9 mouse cellular contexts compared by ENCODE assay signal in the genomic region with DNA sequence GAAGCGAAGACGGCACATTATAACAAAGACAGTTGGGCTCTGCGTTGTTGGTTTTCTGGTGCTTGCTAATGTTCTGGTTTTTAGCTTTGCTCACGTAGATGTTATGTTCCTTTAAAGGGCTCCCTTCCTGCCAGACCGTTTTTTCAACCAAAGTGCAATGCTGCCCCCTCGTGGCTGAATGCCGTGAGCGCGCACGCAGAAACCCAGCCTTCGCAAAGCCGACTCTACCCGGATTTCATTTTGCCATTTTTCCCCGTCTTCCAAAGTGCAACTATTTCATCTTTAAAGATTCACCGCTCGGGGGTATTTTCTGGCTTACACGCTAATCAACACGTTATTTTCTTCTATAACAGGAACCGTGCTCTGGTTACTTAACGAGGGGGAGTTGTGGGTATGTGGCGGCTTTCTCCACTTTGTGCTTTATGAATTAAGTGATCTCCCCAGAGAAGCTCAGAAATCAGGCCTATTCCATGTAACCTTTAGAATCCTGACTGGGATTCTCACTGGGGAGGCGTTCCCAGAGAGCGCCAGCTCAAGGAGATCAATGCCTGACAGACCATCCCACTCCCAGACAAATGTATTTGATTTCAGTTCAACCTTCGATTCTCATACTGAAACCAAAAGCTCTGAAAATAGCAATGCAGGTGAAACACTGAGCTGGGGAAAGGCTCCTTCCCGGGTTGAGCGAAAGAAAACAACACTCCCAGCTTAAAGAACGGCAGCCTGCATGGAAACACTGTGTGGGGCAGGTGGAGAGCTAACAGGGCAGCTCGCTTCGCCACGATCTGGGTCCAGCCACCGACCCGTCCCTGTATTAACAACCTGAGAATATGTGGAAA.
DNase-seq lines count a peak whose midpoint lies in the region; ATAC-seq lines count a peak whose summit lies in the region.
"Had no signal": no experiment of that assay in that cellular context is flagged by ENCODE, and none has a peak within 500 bp of the region (broad histone marks: within the 10 kb centered on the region; RNA-seq: fewer than 3 reads in every experiment).

No protein-coding gene starts in this region.

- H3K4me1 ChIP-seq in brown adipose tissue, adult 24 weeks (ENCODE audit: control insufficient read depth, insufficient read depth, insufficient read length, low read length), result no peaks in the 10 kb centered on the region
- H3K4me1 ChIP-seq in forebrain, embryonic 11.5 days (replicated peaks; ENCODE audit: control insufficient read depth, insufficient read depth, low read length), result peaks cover 11% of the 10 kb centered on the region
- peaks cover 16% of the 10 kb centered on the region; the same call in 1 of the 2 replicates for H3K4me1 ChIP-seq in heart, embryonic 15.5 days (replicated peaks)
- H3K4me1 ChIP-seq in liver, embryonic 12.5 days, result 0 out of 2 replicates have a peak, but pooled peaks cover 3% of the 10 kb centered on the region

- no peak overlapping the region for H3K27ac ChIP-seq in brown adipose tissue, adult 24 weeks (replicated peaks; ENCODE audit: low read depth, low read length)
- 0 out of 2 replicates have a peak overlapping the region, but pooled peaks have one; percentile 12 for H3K27ac ChIP-seq in forebrain, embryonic 11.5 days (ENCODE audit: low read depth, low read length)
- no peak overlapping the region for H3K27ac ChIP-seq in heart, embryonic 15.5 days
- H3K27ac ChIP-seq in liver, embryonic 12.5 days, result no peak overlapping the region

- peak overlapping the region; percentile 61 for H3K9ac ChIP-seq in forebrain, embryonic 11.5 days (ENCODE audit: low read length)
- H3K9ac ChIP-seq in heart, embryonic 15.5 days, result peak overlapping the region; percentile 50
- no peak overlapping the region for H3K9ac ChIP-seq in liver, embryonic 12.5 days

- 10% methylated on average over 32 of the region's 32 CpGs for WGBS in forebrain, embryonic 11.5 days
- 11% methylated on average over 32 of the region's 32 CpGs for WGBS in heart, embryonic 15.5 days
- WGBS in liver, embryonic 12.5 days (ENCODE audit: insufficient replicate concordance), result 12% methylated on average over 32 of the region's 32 CpGs

- H3K36me3 ChIP-seq in forebrain, embryonic 11.5 days (ENCODE audit: control insufficient read depth, insufficient read depth, low read length), result no peaks in the 10 kb centered on the region
- no peaks in the 10 kb centered on the region for H3K36me3 ChIP-seq in heart, embryonic 15.5 days
- H3K36me3 ChIP-seq in liver, embryonic 12.5 days, result no peaks in the 10 kb centered on the region
- H3K36me3 ChIP-seq in splenic B cell, adult 2 months (ENCODE audit: control insufficient read depth, insufficient read depth, low read length, poor library complexity, severe bottlenecking), result no peaks in the 10 kb centered on the region

- H3K4me2 ChIP-seq in forebrain, embryonic 11.5 days (ENCODE audit: low read depth, low read length, severe bottlenecking), result peak overlapping the region; percentile 56
- peak overlapping the region; percentile 61 for H3K4me2 ChIP-seq in heart, embryonic 15.5 days
- H3K4me2 ChIP-seq in liver, embryonic 12.5 days, result peak overlapping the region; percentile 53

- H3K4me3 ChIP-seq in brown adipose tissue, adult 24 weeks (ENCODE audit: insufficient read depth, low read depth, low read length), result peak overlapping the region; percentile 48
- peak overlapping the region; percentile 29; the same call in 1 of the 2 replicates for H3K4me3 ChIP-seq in forebrain, embryonic 11.5 days (ENCODE audit: low read depth, low read length)
- peak overlapping the region; percentile 48 for H3K4me3 ChIP-seq in heart, embryonic 15.5 days
- peak overlapping the region; percentile 29 for H3K4me3 ChIP-seq in liver, embryonic 12.5 days
- H3K4me3 ChIP-seq: erythroblast, embryonic 14.5 days had no signal

- DNase-seq in CD4-positive, CD25-positive, alpha-beta regulatory T cell, adult 2 months (ENCODE audit: low read depth, low spot score), result peak; percentile 88
- DNase-seq in forebrain, embryonic 11.5 days (ENCODE audit: low spot score), result peak; percentile 96
- DNase-seq in kidney, postnatal 14 days, result peak; percentile 92
- peak; percentile 88 for DNase-seq in naive thymus-derived CD4-positive, alpha-beta T cell, adult 2 months (ENCODE audit: low read depth)
- DNase-seq in splenic B cell, adult 2 months (ENCODE audit: low read depth, low spot score), result peak; percentile 71

- ATAC-seq in forebrain, embryonic 11.5 days (replicated peaks; ENCODE audit: low FRiP score), result peak; percentile 59
- peak; percentile 55; the same call in 1 of the 2 replicates for ATAC-seq in heart, embryonic 15.5 days (replicated peaks; ENCODE audit: insufficient number of reproducible peaks, insufficient read depth, low FRiP score, low read depth)
- ATAC-seq in liver, embryonic 12.5 days, result no peak

- no peaks in the 10 kb centered on the region for H3K27me3 ChIP-seq in forebrain, embryonic 11.5 days (ENCODE audit: control insufficient read depth, insufficient read depth, low read length)
- H3K27me3 ChIP-seq in heart, embryonic 15.5 days, result no peaks in the 10 kb centered on the region
- H3K27me3 ChIP-seq in liver, embryonic 12.5 days (replicated peaks), result peaks cover 59% of the 10 kb centered on the region
- H3K27me3 ChIP-seq in splenic B cell, adult 2 months (ENCODE audit: control insufficient read depth, insufficient read depth, low read length, poor library complexity, severe bottlenecking), result no peaks in the 10 kb centered on the region

- H3K9me3 ChIP-seq in forebrain, embryonic 11.5 days (ENCODE audit: control insufficient read depth, low read length), result no peaks in the 10 kb centered on the region
- no peaks in the 10 kb centered on the region for H3K9me3 ChIP-seq in heart, embryonic 15.5 days (replicated peaks)
- H3K9me3 ChIP-seq in liver, embryonic 12.5 days (replicated peaks), result no peaks in the 10 kb centered on the region
